8 mouse cellular contexts compared by ENCODE assay signal in genomic region chrX:112524755-112525154, GRCm38 (mm10). TPM values are rescaled to one million over a fixed set of nuclear protein-coding genes. Genes with fewer than 3 reads are reported as not detected.
DNase-seq lines count a peak whose midpoint lies in the region; ATAC-seq and TF ChIP-seq lines count a peak whose summit lies in the region.
"Had no signal": no experiment of that assay in that cellular context is flagged by ENCODE, and none has a peak within 500 bp of the region (broad histone marks: within the 10 kb centered on the region; RNA-seq: fewer than 3 reads in every experiment).

No protein-coding gene starts in this region.

- DNase-seq in left cerebral cortex, adult 2 months (ENCODE audit: extremely low spot score in 1 of 2, low spot score in 2 of 2): no peak
- no peak for DNase-seq in left cerebral cortex, postnatal 36 days (ENCODE audit: low spot score in 2 of 2)
- peak; percentile 5 for DNase-seq in MN1 (ENCODE audit: low spot score)
- DNase-seq in kidney, postnatal 36 days: peak; percentile 1 to 25
- DNase-seq in ovary, adult 18-20 months (ENCODE audit: low spot score): no peak
- no peak for DNase-seq in adrenal gland, postnatal 4 days (ENCODE audit: low spot score in 2 of 2)

- H3K4me3 ChIP-seq in left cerebral cortex, adult 2 months: no peak overlapping the region

- peak; percentile 89 for ATAC-seq in common myeloid progenitor, adult 5-6 weeks (replicated peaks; ENCODE audit: low read depth, poor library complexity, severe bottlenecking)

- peak; percentile 55 for TF ChIP-seq CTCF in left cerebral cortex, adult 2 months (IDR thresholded peaks at IDR 0.05)

- intact Hi-C loops in left cerebral cortex, adult 2 months (cut with DNase I): loop anchor here (2.0 kb wide), 1 partner anchor 378 kb away; no protein-coding TSS in a partner anchor
- intact Hi-C loops in left cerebral cortex, postnatal 36 days (cut with DNase I): loop anchor here (2.0 kb wide), 1 partner anchor 380 kb away; no protein-coding TSS in a partner anchor

- H3K27ac ChIP-seq in left cerebral cortex, adult 2 months: no peak overlapping the region
- H3K27ac ChIP-seq: macrophage had no signal

RNA-seq across cellular contexts. Expression of gene 2010106E10Rik, which starts 29.7 kb away (rescaled TPM):
- total RNA-seq in left cerebral cortex, adult 2 months (2021): not detected
- not detected for total RNA-seq in left cerebral cortex, postnatal 36 days (2021)
- total RNA-seq in common myeloid progenitor, adult 5-6 weeks (2017): not detected in 2 replicates
- total RNA-seq in adrenal gland, postnatal 4 days (2021): not detected

Comparison
In these comparisons a context has a peak if more than half of its experiments do, and no peak if none do; other contexts are left out.
1. DNase-seq: peak in MN1 (single experiment) and kidney, postnatal 36 days (2 of 2); none in left cerebral cortex, adult 2 months (0 of 2), left cerebral cortex, postnatal 36 days (0 of 2), ovary, adult 18-20 months (single experiment) and adrenal gland, postnatal 4 days (0 of 2).